Mouse (Mus musculus) stomach, embryonic 14.5 days (tissue): ENCODE measurements around the gene Ltbp2. TPM values are rescaled to one million over a fixed set of nuclear protein-coding genes. Genes with fewer than 3 reads are reported as not detected.

Source experiments
- ATAC-seq: fragments of 200-750 bp; cut with Nextera tagmentation; 2 replicates; pipeline ENCODE4 v1.8.0; 2017; ENCODE audit warnings: low read depth, moderate TSS enrichment; ENCODE audit not compliant: insufficient number of reproducible peaks, insufficient read depth, low FRiP score
- H3K27ac ChIP-seq: fragments of 300-500 bp; sonication (generic); 2 replicates; pipeline ENCODE4 v1.5.1; 2014; ENCODE audit warnings: mild to moderate bottlenecking, low read length, moderate library complexity, mixed read lengths
- H3K27me3 ChIP-seq: fragments of 300-500 bp; sonication (generic); 2 replicates; pipeline ENCODE4 v1.6.1; 2014; ENCODE audit warnings: low read length, control low read depth, mixed read lengths; ENCODE audit not compliant: control insufficient read depth, insufficient read depth
- H3K36me3 ChIP-seq: fragments of 300-500 bp; sonication (generic); 2 replicates; pipeline ENCODE4 v1.6.1; 2014; ENCODE audit warnings: mild to moderate bottlenecking, control low read depth, low read length, moderate library complexity, mixed read lengths; ENCODE audit not compliant: control insufficient read depth, insufficient read depth
- H3K4me1 ChIP-seq: fragments of 300-500 bp; sonication (generic); 2 replicates; pipeline ENCODE4 v1.6.1; 2014; ENCODE audit warnings: low read length, control low read depth, mixed read lengths; ENCODE audit not compliant: control insufficient read depth, insufficient read depth
- H3K4me2 ChIP-seq: fragments of 300-500 bp; sonication (generic); replicated peaks from 2 replicates; pipeline ENCODE4 v1.6.1; 2014; ENCODE audit warnings: low read depth, low read length, control low read depth
- H3K4me3 ChIP-seq: fragments of 300-500 bp; sonication (generic); 2 replicates; pipeline ENCODE4 v1.5.1; 2014; ENCODE audit warnings: low read depth, low read length, control low read depth
- H3K9ac ChIP-seq: fragments of 300-500 bp; sonication (generic); replicated peaks from 2 replicates; pipeline ENCODE4 v1.6.1; 2014; ENCODE audit warnings: low read depth, mild to moderate bottlenecking, control low read depth, low read length, moderate library complexity, mixed read lengths
- H3K9me3 ChIP-seq: fragments of 300-500 bp; sonication (generic); 2 replicates; pipeline ENCODE4 v1.6.1; 2016; ENCODE audit warnings: low read depth, low read length, control low read depth; ENCODE audit not compliant: control insufficient read depth
- WGBS: fragments of 180-500 bp; shearing (Covaris S2); extraction: QIAGEN DNeasy Blood & Tissue Kit; methylation state at CpG from one replicate; pipeline ENCODE4 v1.1.7; 2014; 5-methylcytosine and 5-hydroxymethylcytosine counted together
- polyA plus RNA-seq: library from polyadenylated mRNA; unstranded; fragments of >200 nt; fragmentation: Nextera tagmentation; extraction: Ambion mirVana; gene quantifications from 2 replicates; pipeline ENCODE4 v1.2.1, GENCODE M21; 2014

Ltbp2 gene
- polyA plus RNA-seq, 1 experiment from 2014 or later, result 0.36 TPM

DNA sequence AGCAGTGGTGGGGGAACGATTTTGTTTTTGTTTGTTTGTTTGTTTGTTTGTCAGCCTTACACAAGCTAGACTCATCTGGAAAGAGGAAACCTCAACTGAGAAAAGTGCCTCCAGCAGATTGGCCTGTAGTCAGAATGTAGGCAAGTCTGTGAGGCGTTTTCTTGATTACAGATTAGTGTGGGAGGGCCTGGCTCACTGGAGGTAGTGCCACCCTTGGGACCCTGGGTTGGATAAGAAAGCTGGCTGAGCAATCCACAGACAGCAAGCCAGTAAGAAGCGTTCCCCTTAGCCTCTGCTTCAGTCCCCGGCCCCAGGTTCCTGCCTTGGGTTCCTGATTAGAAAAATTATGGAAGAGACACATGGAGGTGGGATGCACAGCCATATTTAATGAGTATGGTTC, 36.4 kb downstream of the Ltbp2 start:
- H3K4me2 ChIP-seq, result no peak overlapping the region
- no peak overlapping the region for H3K27ac ChIP-seq
- H3K4me1 ChIP-seq, result peaks cover 8% of the 10 kb centered on the region; the same call in 1 of the 2 replicates
- H3K9me3 ChIP-seq, result no peaks in the 10 kb centered on the region
- WGBS, result 74% methylated on average over 4 of the region's 4 CpGs
- no peak overlapping the region for H3K9ac ChIP-seq
- H3K4me3 ChIP-seq, result no peak overlapping the region
- H3K36me3 ChIP-seq, result no peaks in the 10 kb centered on the region
- ATAC-seq, result no peak
- no peaks in the 10 kb centered on the region for H3K27me3 ChIP-seq

- ATAC-seq, result no peak
- Histone ChIP-seq H3K27ac (no peak overlapping the region), H3K36me3 (no peaks in the 10 kb centered on the region), H3K27me3 (no peaks in the 10 kb centered on the region), H3K4me1 (no peaks in the 10 kb centered on the region), H3K4me3 (no peak overlapping the region), H3K9ac (no peak overlapping the region), H3K4me2 (no peak overlapping the region), H3K9me3 (no peaks in the 10 kb centered on the region)
- 74% methylated on average over 5 of the region's 5 CpGs for WGBS
Observed at GRCm38 (mm10) chr12:84835626-84836025, 40.7 kb downstream of the Ltbp2 start.

DNA sequence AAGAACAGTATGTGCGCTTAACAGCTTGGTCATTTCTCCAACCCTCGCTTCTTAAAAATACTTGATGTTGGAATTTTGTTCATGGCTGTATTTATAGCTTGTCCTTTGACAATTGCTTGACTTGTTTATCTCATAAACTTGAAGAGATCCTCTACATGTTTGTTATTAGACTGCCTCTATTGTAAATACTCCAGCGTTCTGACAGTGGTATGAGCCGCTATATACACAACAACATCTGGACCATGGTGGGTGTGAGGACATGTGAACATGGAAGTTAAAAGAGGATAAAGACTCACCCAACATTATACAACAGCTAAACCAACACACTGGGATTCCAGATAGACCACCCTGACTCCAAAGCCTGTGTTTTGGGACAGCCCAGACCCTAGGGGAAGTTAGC, 41.6 kb downstream of the Ltbp2 start:
- no peak overlapping the region for H3K4me3 ChIP-seq
- no peaks in the 10 kb centered on the region for H3K4me1 ChIP-seq
- H3K27ac ChIP-seq, result no peak overlapping the region
- H3K4me2 ChIP-seq, result no peak overlapping the region
- no peak; the same call in 1 of the 2 replicates for ATAC-seq
- H3K9me3 ChIP-seq, result no peaks in the 10 kb centered on the region
- no peaks in the 10 kb centered on the region for H3K36me3 ChIP-seq
- WGBS, result 81% methylated on average over 4 of the region's 4 CpGs
- H3K27me3 ChIP-seq, result no peaks in the 10 kb centered on the region
- no peak overlapping the region for H3K9ac ChIP-seq

DNA sequence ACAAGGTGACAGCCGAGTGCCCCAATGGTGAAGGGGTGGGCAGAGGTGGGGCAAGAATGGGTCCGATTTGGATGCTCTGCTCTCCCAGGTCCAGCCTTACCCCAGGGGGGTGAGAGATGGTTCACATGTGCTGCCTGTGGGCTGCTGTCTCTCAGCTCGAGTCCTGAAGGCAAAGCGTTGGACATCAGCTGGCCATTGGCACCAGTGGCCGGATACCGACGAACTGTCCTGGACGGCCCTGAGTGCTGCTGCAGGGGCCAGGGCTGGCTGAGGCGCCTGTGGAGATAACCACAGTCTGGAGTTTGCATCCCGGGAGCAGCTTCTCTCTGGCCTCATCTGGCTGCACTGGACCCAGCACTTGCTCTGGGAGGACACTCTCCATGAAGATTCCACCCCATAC, 44.7 kb downstream of the Ltbp2 start:
- Histone ChIP-seq H3K4me3 (no peak overlapping the region), H3K27ac (no peak overlapping the region), H3K9ac (no peak overlapping the region), H3K4me2 (no peak overlapping the region), H3K27me3 (no peaks in the 10 kb centered on the region), H3K9me3 (no peaks in the 10 kb centered on the region), H3K36me3 (no peaks in the 10 kb centered on the region), H3K4me1 (no peaks in the 10 kb centered on the region)
- 82% methylated on average over 10 of the region's 10 CpGs for WGBS
- no peak for ATAC-seq

- Histone ChIP-seq H3K27me3 (no peaks in the 10 kb centered on the region), H3K9me3 (no peaks in the 10 kb centered on the region), H3K27ac (no peak overlapping the region), H3K9ac (no peak overlapping the region), H3K4me2 (no peak overlapping the region), H3K36me3 (no peaks in the 10 kb centered on the region), H3K4me3 (no peak overlapping the region), H3K4me1 (no peaks in the 10 kb centered on the region)
- WGBS, result 66% methylated on average over 5 of the region's 5 CpGs
- ATAC-seq, result no peak
Observed at GRCm38 (mm10) chr12:84831141-84831540, 45.2 kb downstream of the Ltbp2 start.

GRCm38 (mm10) chr12:84830438-84830837, 45.9 kb downstream of the Ltbp2 start:
- H3K27me3 ChIP-seq, result no peaks in the 10 kb centered on the region
- no peaks in the 10 kb centered on the region for H3K4me1 ChIP-seq
- no peaks in the 10 kb centered on the region for H3K36me3 ChIP-seq
- 90% methylated on average over 5 of the region's 5 CpGs for WGBS
- no peak overlapping the region for H3K4me3 ChIP-seq
- H3K27ac ChIP-seq, result no peak overlapping the region
- H3K4me2 ChIP-seq, result no peak overlapping the region
- no peaks in the 10 kb centered on the region for H3K9me3 ChIP-seq
- ATAC-seq, result no peak
- no peak overlapping the region for H3K9ac ChIP-seq

GRCm38 (mm10) chr12:84829913-84830312, 46.4 kb downstream of the Ltbp2 start:
- no peak for ATAC-seq
- H3K4me2 ChIP-seq, result no peak overlapping the region
- no peak overlapping the region for H3K9ac ChIP-seq
- no peaks in the 10 kb centered on the region for H3K36me3 ChIP-seq
- no peaks in the 10 kb centered on the region for H3K9me3 ChIP-seq
- H3K4me1 ChIP-seq, result no peaks in the 10 kb centered on the region
- H3K27me3 ChIP-seq, result no peaks in the 10 kb centered on the region
- H3K4me3 ChIP-seq, result no peak overlapping the region
- H3K27ac ChIP-seq, result no peak overlapping the region
- 78% methylated on average over 10 of the region's 10 CpGs for WGBS

- H3K4me1 ChIP-seq, result no peaks in the 10 kb centered on the region
- H3K4me2 ChIP-seq, result no peak overlapping the region
- no peak overlapping the region for H3K27ac ChIP-seq
- WGBS, result 77% methylated on average over 20 of the region's 20 CpGs
- H3K27me3 ChIP-seq, result no peaks in the 10 kb centered on the region
- H3K4me3 ChIP-seq, result no peak overlapping the region
- H3K9ac ChIP-seq, result no peak overlapping the region
- no peak for ATAC-seq
- no peaks in the 10 kb centered on the region for H3K36me3 ChIP-seq
- H3K9me3 ChIP-seq, result no peaks in the 10 kb centered on the region
Observed at GRCm38 (mm10) chr12:84829109-84829724, 47.1 kb downstream of the Ltbp2 start.

GRCm38 (mm10) chr12:84827384-84827933, 48.9 kb downstream of the Ltbp2 start:
- Histone ChIP-seq H3K4me1 (no peaks in the 10 kb centered on the region), H3K9me3 (no peaks in the 10 kb centered on the region), H3K4me3 (no peak overlapping the region), H3K27me3 (no peaks in the 10 kb centered on the region), H3K9ac (no peak overlapping the region), H3K36me3 (no peaks in the 10 kb centered on the region), H3K27ac (no peak overlapping the region), H3K4me2 (no peak overlapping the region)
- WGBS, result 60% methylated on average over 8 of the region's 8 CpGs
- no peak for ATAC-seq
